Mouse (Mus musculus): ENCODE data around the gene Snx15.

Gene Snx15

DNA sequence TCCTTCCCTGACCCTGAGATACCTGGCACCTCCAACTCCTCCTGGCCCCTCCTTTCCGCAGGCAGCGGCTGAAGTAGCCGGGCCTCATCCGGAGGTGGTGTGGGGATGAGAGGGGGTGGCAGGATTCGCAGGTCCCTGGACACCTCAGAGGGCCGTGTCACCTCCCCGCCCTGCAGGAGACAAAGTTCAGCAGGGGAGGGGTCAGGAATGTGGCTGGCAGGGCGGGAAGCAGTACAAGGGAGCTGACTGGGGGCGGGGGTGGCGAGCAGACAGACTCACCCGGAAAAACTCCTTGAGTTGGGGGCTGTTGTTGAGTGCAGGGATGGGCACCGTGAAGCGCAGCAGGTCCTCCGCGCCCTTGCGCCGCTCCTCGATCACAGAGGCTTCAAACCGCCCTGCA is 6.3 kb downstream of the Snx15 start:
- DNase-seq (ENCODE audit: low spot score in 2 of 2), result no peak

DNA sequence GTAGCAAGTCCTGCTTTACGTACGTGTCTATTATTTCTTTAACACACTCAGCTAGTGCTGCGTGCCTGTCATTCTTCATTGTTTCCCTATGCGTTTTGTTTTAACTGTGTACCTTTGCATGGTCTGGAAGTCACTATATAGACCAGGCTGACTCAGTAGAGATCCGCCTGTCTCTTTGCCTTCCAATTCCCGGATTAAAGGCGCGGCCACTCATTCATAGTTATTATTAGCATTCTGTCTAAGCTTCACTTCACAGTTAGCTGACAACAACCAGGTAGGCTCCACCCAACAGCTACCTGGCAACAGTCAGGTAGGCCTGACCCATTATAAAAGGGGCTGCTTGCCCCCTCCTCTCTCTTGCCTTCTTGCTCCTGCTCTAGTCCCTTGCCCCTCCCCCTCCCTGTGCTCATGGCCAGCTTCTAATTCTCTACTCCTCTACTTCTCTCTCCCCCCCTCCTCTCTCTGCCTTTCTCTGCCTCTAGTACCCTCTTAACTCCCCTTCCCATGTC is 9.4 kb downstream of the Snx15 start:
- no peak for DNase-seq (ENCODE audit: low spot score in 2 of 2)

GRCm38 (mm10) chr19:6117986-6118676 is 10.0 kb downstream of the Snx15 start, which contains the start of gene Sac3d1:
Gene Sac3d1, minus strand, starts transcription at chr19:6118650.
- peak; percentile 76 to 80 for DNase-seq (ENCODE audit: low spot score in 2 of 2)

DNA sequence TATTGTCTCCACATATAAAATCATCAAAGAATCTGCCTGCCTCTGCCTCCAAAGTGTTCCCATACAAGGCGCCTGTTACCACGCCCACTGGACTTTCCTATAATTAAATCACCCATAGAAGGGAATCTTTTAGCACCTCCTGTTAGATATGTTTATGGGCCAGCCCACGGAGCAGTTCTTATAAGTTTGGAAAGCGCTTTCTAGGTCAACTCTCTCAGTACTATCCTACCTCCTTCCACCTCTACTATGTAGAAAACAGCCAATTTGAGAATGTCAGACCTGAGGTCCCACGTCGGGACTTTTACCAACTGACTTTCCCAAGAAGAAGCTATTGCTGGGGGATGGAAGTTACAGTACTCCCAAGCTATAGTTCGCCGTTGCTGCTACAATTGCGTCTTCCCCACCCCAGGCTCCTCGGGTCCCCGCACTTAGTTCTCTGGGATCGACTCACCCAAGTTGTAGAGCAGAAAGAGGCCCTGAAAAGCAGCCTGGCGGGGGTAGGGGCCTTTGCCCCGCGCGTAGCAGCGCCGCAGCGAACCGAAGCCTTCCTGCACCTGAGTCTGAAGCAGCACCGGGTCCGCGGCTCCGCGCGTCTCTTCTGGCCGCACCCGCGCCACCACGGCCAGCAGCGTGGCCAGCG is 10.6 kb downstream of the Snx15 start:
- no peak for DNase-seq (ENCODE audit: low spot score in 2 of 2)

- DNase-seq (ENCODE audit: low spot score in 2 of 2), result no peak
Observed at GRCm38 (mm10) chr19:6116113-6116850, 11.8 kb downstream of the Snx15 start.

DNA sequence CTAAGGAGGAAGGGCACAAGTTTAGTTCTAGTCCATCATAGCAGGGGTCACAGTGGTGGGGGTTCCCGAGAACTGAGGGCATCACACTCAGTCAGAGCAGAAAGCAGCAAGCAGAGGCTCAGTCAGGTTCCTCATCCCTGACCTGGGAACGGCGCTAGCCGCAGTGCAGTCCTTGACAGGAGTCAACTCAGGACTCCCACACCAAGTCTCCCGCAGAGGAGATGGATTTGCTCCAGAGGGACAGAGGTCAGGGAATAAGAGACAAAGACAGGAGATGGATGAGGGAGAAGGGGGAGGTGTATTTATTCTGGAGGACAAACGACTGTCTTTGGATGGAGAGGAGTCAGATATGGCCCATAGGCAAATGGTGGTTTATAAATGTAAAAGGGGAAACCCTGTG is 15.0 kb downstream of the Snx15 start:
- no peak for DNase-seq (ENCODE audit: low spot score in 2 of 2)

- no peak for DNase-seq (ENCODE audit: low spot score in 2 of 2)
Observed at GRCm38 (mm10) chr19:6105586-6105985, 22.5 kb downstream of the Snx15 start, which contains the start of gene Naaladl1. Gene Naaladl1, plus strand, starts transcription at chr19:6105782.

GRCm38 (mm10) chr19:6104476-6104875 is 23.6 kb downstream of the Snx15 start:
- no peak for DNase-seq (ENCODE audit: low spot score in 2 of 2)

DNA sequence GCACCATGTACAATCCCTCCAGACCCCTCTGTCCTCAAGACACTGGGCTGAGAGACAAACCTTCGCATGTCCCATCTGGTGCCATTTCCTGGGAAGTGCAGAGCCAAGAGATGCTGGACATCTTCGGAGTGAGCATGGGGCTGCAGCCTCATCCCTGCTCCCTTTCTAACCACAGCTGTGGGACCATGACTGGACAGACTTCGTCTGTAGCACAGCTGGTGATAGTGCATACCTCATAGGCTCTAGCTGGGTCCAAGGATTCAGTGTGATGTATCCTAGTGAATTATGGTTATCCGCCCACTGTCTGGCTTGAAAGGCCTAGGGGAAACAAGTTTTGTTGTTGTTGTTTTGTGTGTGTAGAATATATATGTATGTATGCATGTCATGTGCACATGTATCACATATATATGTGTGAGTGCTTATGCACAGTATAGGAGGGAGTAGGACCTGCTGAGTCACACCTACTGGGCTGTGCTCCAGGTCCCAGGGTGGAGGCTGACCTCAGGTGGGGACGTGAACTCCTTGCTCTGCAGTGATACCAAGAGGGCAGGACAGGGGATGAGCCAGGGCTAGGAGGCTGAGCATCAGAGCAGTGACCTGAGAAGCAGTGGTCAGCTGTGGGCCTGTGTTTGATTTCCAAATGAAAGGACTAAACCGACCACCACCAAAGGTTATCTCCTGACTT is 25.8 kb downstream of the Snx15 start:
- peak; percentile 72 to 74 for DNase-seq (ENCODE audit: low spot score in 2 of 2)

GRCm38 (mm10) chr19:6101186-6101585 is 26.9 kb downstream of the Snx15 start:
- DNase-seq (ENCODE audit: low spot score in 2 of 2), result no peak

- DNase-seq (ENCODE audit: low spot score in 2 of 2), result no peak
Observed at GRCm38 (mm10) chr19:6097847-6098246, 30.3 kb downstream of the Snx15 start.

DNA sequence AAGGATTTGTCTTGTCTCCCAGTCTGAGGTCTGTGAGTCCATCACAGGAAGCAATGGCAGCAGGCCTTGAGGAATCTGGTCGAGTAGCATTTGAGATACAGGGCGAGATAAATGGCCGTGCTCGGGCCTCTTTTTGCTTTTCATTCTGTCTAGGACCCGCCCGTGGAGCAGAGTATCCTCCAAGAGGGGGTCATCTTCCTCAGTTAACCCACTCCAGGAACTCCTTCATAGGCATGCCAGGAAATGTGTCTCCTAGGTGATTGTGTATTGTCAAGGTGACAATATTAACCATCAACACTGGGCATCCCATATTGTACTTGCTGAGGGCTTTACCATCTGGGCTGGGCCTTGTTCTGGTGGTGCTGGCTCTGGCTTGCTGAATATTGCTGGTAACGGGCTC is 34.0 kb downstream of the Snx15 start, which contains the start of gene AC131692.1:
Gene AC131692.1 (plus strand): TSS at position 301 of the 400 bp plus-strand sequence.
- DNase-seq (ENCODE audit: low spot score in 2 of 2), result no peak

GRCm38 (mm10) chr19:6088841-6089240 is 39.3 kb downstream of the Snx15 start:
- DNase-seq (ENCODE audit: low spot score in 2 of 2), result no peak

- DNase-seq (ENCODE audit: low spot score in 2 of 2), result peak; percentile 47 to 49
Observed at GRCm38 (mm10) chr19:6085417-6085879, 42.7 kb downstream of the Snx15 start.

DNA sequence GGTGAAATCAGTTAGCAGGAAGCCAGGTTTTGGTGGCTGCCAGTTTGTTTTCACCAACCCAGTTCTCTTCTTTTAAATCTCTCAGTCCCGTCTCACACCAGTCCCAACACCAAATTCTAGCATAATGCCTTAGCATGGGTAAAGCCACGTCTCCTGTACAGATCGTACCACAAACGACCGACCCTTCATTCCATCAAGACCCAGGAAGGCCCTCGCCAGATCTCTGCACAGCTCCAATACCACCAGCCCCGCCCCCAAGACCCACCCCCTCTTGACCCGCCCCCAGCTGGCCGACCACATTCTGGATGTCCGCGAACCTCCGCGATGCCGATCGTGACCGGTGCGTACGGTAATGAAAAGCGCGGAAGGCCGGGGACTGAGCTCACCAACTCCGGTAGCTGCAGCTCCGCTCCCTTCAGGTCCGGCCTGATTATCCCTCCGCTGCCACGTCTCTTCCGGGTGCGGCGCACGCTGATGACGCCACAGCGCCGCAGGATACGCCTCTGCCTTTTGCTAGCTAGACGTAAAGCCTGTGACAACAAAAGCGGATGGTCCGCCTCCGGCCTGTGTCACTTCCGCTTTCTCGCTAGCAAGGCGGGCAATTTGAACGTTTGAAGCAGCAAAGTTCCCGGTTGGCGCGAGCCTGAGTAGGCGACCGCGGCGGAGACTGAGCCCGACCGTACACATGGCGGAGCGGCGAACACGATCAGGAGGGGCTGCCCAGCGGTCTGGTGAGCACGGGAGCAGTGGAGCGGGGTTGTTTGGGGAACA is 43.4 kb downstream of the Snx15 start, which contains the start of the genes Zfpl1 and Cdca5:
Gene Zfpl1 (minus strand): TSS at position 479 of the 771 bp plus-strand sequence.
Gene Cdca5 (plus strand): TSS at position 506 of the 771 bp plus-strand sequence.
- peak; percentile 91 to 95 for DNase-seq (ENCODE audit: low spot score in 2 of 2)

- DNase-seq (ENCODE audit: low spot score in 2 of 2), result no peak
Observed at GRCm38 (mm10) chr19:6082156-6082555, 45.9 kb downstream of the Snx15 start, which contains the start of gene Gm28374. Gene Gm28374, minus strand, starts transcription at chr19:6082256.

GRCm38 (mm10) chr19:6079983-6080480 is 48.1 kb downstream of the Snx15 start, which contains the start of gene Tmem262:
Gene Tmem262, plus strand, starts transcription at chr19:6080033.
- no peak for DNase-seq (ENCODE audit: low spot score in 2 of 2)

DNA sequence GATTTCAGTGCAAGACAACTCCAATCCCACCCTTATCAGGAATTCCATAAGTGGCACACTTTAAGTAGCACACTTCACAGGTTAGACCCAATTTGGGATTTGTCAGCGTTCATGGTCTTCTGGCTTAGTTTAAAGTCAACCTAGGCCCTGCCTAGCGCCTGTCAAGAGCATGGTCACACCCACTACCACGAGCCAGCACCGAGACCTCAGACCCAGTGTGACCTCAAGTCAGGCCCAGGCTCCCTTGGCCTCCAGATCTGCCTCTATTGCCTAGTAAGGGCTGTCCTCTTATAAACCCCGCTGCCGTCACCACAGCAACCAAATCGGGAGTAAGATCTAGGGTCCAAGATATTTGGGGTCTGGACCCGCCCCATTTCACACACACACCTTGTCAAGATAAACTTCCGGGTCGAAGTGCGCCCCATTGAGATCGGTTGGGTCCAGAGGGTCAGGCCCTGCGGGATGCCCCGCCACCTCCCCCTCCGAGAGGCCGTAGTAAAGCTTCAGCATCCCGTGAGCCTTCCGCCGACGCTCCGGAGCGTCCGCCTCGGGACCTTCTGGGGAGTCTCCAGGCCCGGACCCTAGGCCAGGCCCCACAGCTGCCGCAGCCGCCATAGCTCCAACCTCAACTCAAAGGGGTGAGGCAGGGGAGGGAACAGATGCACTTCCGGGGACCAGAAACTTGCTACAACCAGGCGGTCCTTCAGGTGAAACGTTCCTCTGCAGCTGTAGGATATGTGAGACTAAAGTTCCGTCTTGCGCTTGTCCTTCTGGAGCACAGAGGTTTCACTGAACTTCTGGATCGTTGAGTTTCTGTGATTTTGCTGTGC is 51.3 kb downstream of the Snx15 start, which contains the start of gene Vps51:
Gene Vps51 (minus strand): TSS at position 668 of the 830 bp plus-strand sequence.
- DNase-seq (ENCODE audit: low spot score in 2 of 2), result peak; percentile 64 to 82

GRCm38 (mm10) chr19:6073889-6074288 is 54.2 kb downstream of the Snx15 start:
- no peak for DNase-seq (ENCODE audit: low spot score in 2 of 2)

Data from spleen, postnatal 14 days (tissue).